Mouse (Mus musculus): ENCODE results near the gene Cacna1d.

DNA sequence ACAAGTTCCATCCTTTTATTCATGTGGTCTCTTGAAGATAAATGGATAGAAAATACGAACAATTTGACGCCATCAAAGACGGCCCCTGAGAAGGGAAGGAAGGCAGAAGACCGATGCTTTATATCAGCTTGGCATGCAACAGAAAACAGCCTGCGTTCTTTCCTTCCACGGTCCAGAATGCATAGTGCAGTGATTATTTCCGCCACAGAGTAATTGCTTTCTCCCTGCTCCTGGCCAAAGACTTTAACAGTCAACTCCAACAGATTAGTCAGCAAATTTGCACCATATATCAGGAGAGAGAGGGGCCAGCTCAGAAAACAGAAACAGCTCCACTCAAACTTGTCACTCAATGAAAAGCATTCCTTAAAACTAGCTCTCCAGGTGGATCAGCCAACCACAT lies 71.8 kb downstream of the Cacna1d start:
- TF ChIP-seq E2F4 (IDR thresholded peaks at IDR 0.05; ENCODE audit: insufficient replicate concordance, low read depth, low read length) (no peak), USF2 (conservative IDR thresholded peaks at IDR 0.05; ENCODE audit: low read depth, low read length) (no peak), CTCF (conservative IDR thresholded peaks at IDR 0.05 in 1 of 2, IDR thresholded peaks at IDR 0.05 in 1 of 2; ENCODE audit: low read depth in 2 of 2, low read length in 2 of 2) (no peak), TBP (conservative IDR thresholded peaks at IDR 0.05; ENCODE audit: low read depth, low read length) (no peak), KAT2A (IDR thresholded peaks at IDR 0.05; ENCODE audit: insufficient replicate concordance, low read length) (no peak), HCFC1 (IDR thresholded peaks at IDR 0.05; ENCODE audit: low read depth, low read length) (no peak), ELF1 (IDR thresholded peaks at IDR 0.05; ENCODE audit: low read depth, low read length) (no peak), POLR2A (IDR thresholded peaks at IDR 0.05; ENCODE audit: low read depth, low read length) (no peak), ETS1 (conservative IDR thresholded peaks at IDR 0.05; ENCODE audit: low read depth, low read length) (no peak), BHLHE40 (IDR thresholded peaks at IDR 0.05; ENCODE audit: low read depth, low read length) (no peak), SIN3A (IDR thresholded peaks at IDR 0.05; ENCODE audit: low read length) (no peak), NRF1 (IDR thresholded peaks at IDR 0.05; ENCODE audit: low read depth, low read length) (no peak)

All from CH12.LX (cell line).